Mouse (Mus musculus) right cerebral cortex, adult 2 months (tissue): Measurements from ENCODE around the gene 4933427D14Rik.
"Not testable (repeated sequence)": the region's sequence is repeated elsewhere in the genome, so short reads cannot be mapped to it uniquely, and the experiment has no call there.

Source experiments
- DNase-seq, 2 experiments: peaks; one replicate each; pipeline ENCODE4 v3.0.0; 2021 to 2022; ENCODE audit warnings: low spot score in 2 of 2

Gene 4933427D14Rik

GRCm38 (mm10) chr11:72205256-72205655, 2.0 kb downstream of the 4933427D14Rik start:
- peak; percentile 25 to 35 for DNase-seq

GRCm38 (mm10) chr11:72203440-72203839, 3.8 kb downstream of the 4933427D14Rik start:
- no peak for DNase-seq

- no peak for DNase-seq
Observed at GRCm38 (mm10) chr11:72196506-72196905, 10.8 kb downstream of the 4933427D14Rik start.

GRCm38 (mm10) chr11:72194259-72194658, 13.0 kb downstream of the 4933427D14Rik start:
- DNase-seq, result no peak

- DNase-seq, result no peak
Observed at GRCm38 (mm10) chr11:72190857-72191256, 16.4 kb downstream of the 4933427D14Rik start.

- peak in 1 of 2 experiments; percentile 21 for DNase-seq
Observed at GRCm38 (mm10) chr11:72184252-72184651, 23.0 kb downstream of the 4933427D14Rik start.

- no peak for DNase-seq
Observed at GRCm38 (mm10) chr11:72181136-72181535, 26.1 kb downstream of the 4933427D14Rik start.

GRCm38 (mm10) chr11:72180556-72180955, 26.7 kb downstream of the 4933427D14Rik start:
- no peak for DNase-seq

GRCm38 (mm10) chr11:72176553-72176952, 30.7 kb downstream of the 4933427D14Rik start:
- DNase-seq, result no peak

- no peak for DNase-seq
Observed at GRCm38 (mm10) chr11:72175966-72176365, 31.3 kb downstream of the 4933427D14Rik start.

GRCm38 (mm10) chr11:72174721-72175120, 32.5 kb downstream of the 4933427D14Rik start:
- no peak for DNase-seq

GRCm38 (mm10) chr11:72173506-72173905, 33.8 kb downstream of the 4933427D14Rik start:
- DNase-seq, result no peak

GRCm38 (mm10) chr11:72171906-72172305, 35.4 kb downstream of the 4933427D14Rik start:
- not testable (repeated sequence) for DNase-seq

GRCm38 (mm10) chr11:72169871-72170270, 37.4 kb downstream of the 4933427D14Rik start:
- DNase-seq, result no peak

- no peak for DNase-seq
Observed at GRCm38 (mm10) chr11:72163198-72163597, 44.1 kb downstream of the 4933427D14Rik start.

- DNase-seq, result peak in 1 of 2 experiments; percentile 46
Observed at GRCm38 (mm10) chr11:72156624-72157023, 50.6 kb downstream of the 4933427D14Rik start.

GRCm38 (mm10) chr11:72155981-72156428, 51.3 kb downstream of the 4933427D14Rik start:
- no peak for DNase-seq

- peak; percentile 65 to 76 for DNase-seq
Observed at GRCm38 (mm10) chr11:72155186-72155980, 51.9 kb downstream of the 4933427D14Rik start.

- DNase-seq, result no peak
Observed at GRCm38 (mm10) chr11:72153122-72153862, 54.0 kb downstream of the 4933427D14Rik start.

- DNase-seq, result no peak
Observed at GRCm38 (mm10) chr11:72151120-72151519, 56.1 kb downstream of the 4933427D14Rik start.

- no peak for DNase-seq
Observed at GRCm38 (mm10) chr11:72147910-72148309, 59.3 kb downstream of the 4933427D14Rik start.

GRCm38 (mm10) chr11:72145877-72146248, 61.4 kb downstream of the 4933427D14Rik start:
- no peak for DNase-seq
